Mouse (Mus musculus) G1E (cell line): ENCODE results near the gene Xpo6.

Experiments
- CTCF ChIP-seq: IDR thresholded peaks from 2 replicates; pipeline ENCODE4 v1.5.1; 2012; ENCODE audit warnings: low read depth, low read length, inconsistent platforms, mixed read lengths
- GATA1 ChIP-seq: IDR thresholded peaks from 2 replicates; pipeline ENCODE4 v1.6.1; 2012; ENCODE audit warnings: borderline replicate concordance, low read length, inconsistent platforms, mixed read lengths
- GATA2 ChIP-seq: IDR thresholded peaks from 2 replicates; pipeline ENCODE4 v1.6.1; 2012; ENCODE audit warnings: low read depth, low read length, inconsistent platforms, borderline replicate concordance

GRCm38 (mm10) chr7:126248088-126248487 lies 47.8 kb upstream of the Xpo6 start:
- TF ChIP-seq CTCF = no peak
- TF ChIP-seq GATA2 = no peak
- TF ChIP-seq GATA1 = no peak
